Mouse (Mus musculus): ENCODE data around the gene Fbxo9. TPM values are rescaled to one million over a fixed set of nuclear protein-coding genes. Genes with fewer than 3 reads are reported as not detected.
A peak's percentile ranks its signal among the peaks of the same experiment; 100 is the strongest.
"Not testable (repeated sequence)": the region's sequence is repeated elsewhere in the genome, so short reads cannot be mapped to it uniquely, and the experiment has no call there.

Gene Fbxo9
- 10 to 100 TPM; 80.3 to 85.6 TPM for total RNA-seq (2021)

- intact Hi-C loops (cut with DNase I): no loop called here
- DNase-seq: peak; percentile 88
These were observed at the start of gene Fbxo9, which contains the start of gene Ick for GRCm38 (mm10) chr9:78108796-78109239. Gene Fbxo9, minus strand, starts transcription at chr9:78109065. Gene Ick, plus strand, starts transcription at chr9:78109192.

GRCm38 (mm10) chr9:78157221-78157620, 48.4 kb upstream of the Fbxo9 start:
- intact Hi-C loops (cut with DNase I): no loop called here
- DNase-seq: no peak

GRCm38 (mm10) chr9:78154211-78154977, 45.5 kb upstream of the Fbxo9 start:
- intact Hi-C loops (cut with DNase I): no loop called here

GRCm38 (mm10) chr9:78149770-78150169, 40.9 kb upstream of the Fbxo9 start:
- DNase-seq; intact Hi-C loops (cut with DNase I): not testable (repeated sequence)

More at GRCm38 (mm10) chr9:78154211-78154977, 45.5 kb upstream of the Fbxo9 start:
- DNase-seq: no peak

- DNase-seq: no peak
- intact Hi-C loops (cut with DNase I): no loop called here
These were observed 39.3 kb upstream of the Fbxo9 start for GRCm38 (mm10) chr9:78148149-78148548.

- no peak for DNase-seq
- intact Hi-C loops (cut with DNase I): no loop called here
These were observed 37.8 kb upstream of the Fbxo9 start for GRCm38 (mm10) chr9:78146627-78147026.

- intact Hi-C loops (cut with DNase I): no loop called here
- no peak for DNase-seq
These were observed 37.2 kb upstream of the Fbxo9 start for GRCm38 (mm10) chr9:78146099-78146498.

- intact Hi-C loops (cut with DNase I): no loop called here
- no peak for DNase-seq
These were observed 30.6 kb upstream of the Fbxo9 start for GRCm38 (mm10) chr9:78139463-78139862.

GRCm38 (mm10) chr9:78138044-78138676, 29.3 kb upstream of the Fbxo9 start:
- no peak for DNase-seq
- intact Hi-C loops (cut with DNase I): no loop called here

- DNase-seq: no peak
- intact Hi-C loops (cut with DNase I): no loop called here
These were observed 26.8 kb upstream of the Fbxo9 start for GRCm38 (mm10) chr9:78135658-78136057.

GRCm38 (mm10) chr9:78126643-78127042, 17.8 kb upstream of the Fbxo9 start:
- DNase-seq: no peak
- intact Hi-C loops (cut with DNase I): no loop called here

- no peak for DNase-seq
- intact Hi-C loops (cut with DNase I): no loop called here
These were observed 17.1 kb upstream of the Fbxo9 start for GRCm38 (mm10) chr9:78126007-78126406.

GRCm38 (mm10) chr9:78124297-78124696, 15.4 kb upstream of the Fbxo9 start:
- no peak for DNase-seq
- intact Hi-C loops (cut with DNase I): no loop called here

GRCm38 (mm10) chr9:78122939-78123712, 14.3 kb upstream of the Fbxo9 start:
- intact Hi-C loops (cut with DNase I): no loop called here

GRCm38 (mm10) chr9:78121985-78122384, 13.1 kb upstream of the Fbxo9 start:
- intact Hi-C loops (cut with DNase I): no loop called here
- DNase-seq: no peak

More at GRCm38 (mm10) chr9:78122939-78123712, 14.3 kb upstream of the Fbxo9 start:
- DNase-seq: no peak

GRCm38 (mm10) chr9:78121358-78121757, 12.5 kb upstream of the Fbxo9 start:
- DNase-seq: no peak
- intact Hi-C loops (cut with DNase I): no loop called here

- DNase-seq: no peak
- intact Hi-C loops (cut with DNase I): loop anchor here (10.0 kb wide), 1 partner anchor 47 kb away; no protein-coding TSS in a partner anchor
These were observed 8.8 kb upstream of the Fbxo9 start for GRCm38 (mm10) chr9:78117690-78118089.

GRCm38 (mm10) chr9:78115746-78116145, 6.9 kb upstream of the Fbxo9 start:
- intact Hi-C loops (cut with DNase I): loop anchor here (10.0 kb wide), 1 partner anchor 49 kb away; no protein-coding TSS in a partner anchor
- DNase-seq: no peak

GRCm38 (mm10) chr9:78113538-78113885, 4.6 kb upstream of the Fbxo9 start:
- intact Hi-C loops (cut with DNase I): loop anchor here (10.0 kb wide), 1 partner anchor 51 kb away; no protein-coding TSS in a partner anchor

GRCm38 (mm10) chr9:78112770-78113537, 4.1 kb upstream of the Fbxo9 start:
- intact Hi-C loops (cut with DNase I): loop anchor here (10.0 kb wide), 1 partner anchor 52 kb away; no protein-coding TSS in a partner anchor
- peak; percentile 95 for DNase-seq

More at GRCm38 (mm10) chr9:78113538-78113885, 4.6 kb upstream of the Fbxo9 start:
- DNase-seq: peak; percentile 43

All from left cerebral cortex, postnatal 4 days (tissue).